Mouse (Mus musculus) Muller cell, postnatal 12 days (primary cell): ENCODE measurements at regions not wholly inside any gene's neighbourhood (a gene's known extent, or its start where the extent isn't known, plus 50 kb on each side); places are given as distances from the start of the nearest gene placed in this dataset.

Experiments
- DNase-seq: peaks from one replicate; pipeline ENCODE4 v3.0.0-alpha.2; 2015; ENCODE audit errors: inconsistent ontology term

- peak; percentile 51 for DNase-seq
Measured at GRCm38 (mm10) chr17:9848559-9849357, 179.2 kb upstream of the Pabpc6 start.

- DNase-seq = peak; percentile 81
Measured at GRCm38 (mm10) chr17:9845451-9846075, 176.0 kb upstream of the Pabpc6 start.

GRCm38 (mm10) chr17:9841103-9841502, 171.6 kb upstream of the Pabpc6 start:
- DNase-seq = no peak

GRCm38 (mm10) chr17:9839256-9839655, 169.7 kb upstream of the Pabpc6 start:
- DNase-seq = no peak

- peak; percentile 84 for DNase-seq
Measured at GRCm38 (mm10) chr17:9836995-9837842, 167.7 kb upstream of the Pabpc6 start.

- no peak for DNase-seq
Measured at GRCm38 (mm10) chr17:9829895-9830294, 160.4 kb upstream of the Pabpc6 start.

- DNase-seq = peak; percentile 77
Measured at GRCm38 (mm10) chr17:9821358-9821757, 151.8 kb upstream of the Pabpc6 start.

- DNase-seq = no peak
Measured at GRCm38 (mm10) chr17:9817056-9817455, 147.5 kb upstream of the Pabpc6 start.

- no peak for DNase-seq
Measured at GRCm38 (mm10) chr17:9797069-9797468, 127.6 kb upstream of the Pabpc6 start.

GRCm38 (mm10) chr17:9796225-9796988, 126.9 kb upstream of the Pabpc6 start:
- peak; percentile 52 for DNase-seq

- no peak for DNase-seq
Measured at GRCm38 (mm10) chr17:9778866-9779265, 109.3 kb upstream of the Pabpc6 start.

GRCm38 (mm10) chr17:9777165-9777564, 107.6 kb upstream of the Pabpc6 start:
- no peak for DNase-seq

- DNase-seq = peak; percentile 88
Measured at GRCm38 (mm10) chr17:9776286-9777016, 106.9 kb upstream of the Pabpc6 start.

GRCm38 (mm10) chr17:9775668-9776151, 106.2 kb upstream of the Pabpc6 start:
- DNase-seq = peak; percentile 99

- DNase-seq = no peak
Measured at GRCm38 (mm10) chr17:9774740-9775629, 105.5 kb upstream of the Pabpc6 start.

GRCm38 (mm10) chr17:9773744-9774143, 104.2 kb upstream of the Pabpc6 start:
- no peak for DNase-seq

GRCm38 (mm10) chr17:9768275-9768674, 98.8 kb upstream of the Pabpc6 start:
- no peak for DNase-seq

GRCm38 (mm10) chr17:9765680-9766250, 96.2 kb upstream of the Pabpc6 start:
- DNase-seq = no peak

GRCm38 (mm10) chr17:9764701-9765359, 95.3 kb upstream of the Pabpc6 start:
- peak; percentile 79 for DNase-seq
